Comparison of ENCODE assay signal across 8 mouse cellular contexts in genomic region chr5:30665968-30666367, GRCm38 (mm10). TPM values are rescaled to one million over a fixed set of nuclear protein-coding genes. Genes with fewer than 3 reads are reported as not detected.
DNase-seq lines count a peak whose midpoint lies in the region; ATAC-seq and TF ChIP-seq lines count a peak whose summit lies in the region.

No protein-coding gene starts in this region.

- H3K4me1 ChIP-seq in heart, embryonic 13.5 days: peaks cover 35% of the 10 kb centered on the region
- no peaks in the 10 kb centered on the region for H3K4me1 ChIP-seq in embryonic fibroblast, embryonic 13.5 days (ENCODE audit: control insufficient read depth, insufficient read depth, low read length)
- peaks cover 20% of the 10 kb centered on the region for H3K4me1 ChIP-seq in limb, embryonic 10.5 days

- no peak for DNase-seq in heart, postnatal 36 days
- DNase-seq in CD4-positive helper T cell, adult 2 months (ENCODE audit: low read depth, low spot score): peak; percentile 24
- DNase-seq in limb, embryonic 10.5 days (ENCODE audit: low spot score): no peak
- peak; percentile 35 for DNase-seq in splenic B cell, adult 2 months (ENCODE audit: low read depth, low spot score)
- no peak for DNase-seq in adrenal gland, postnatal 14 days
- no peak for DNase-seq in kidney, postnatal 14 days

- H3K4me3 ChIP-seq in heart, embryonic 13.5 days: peak overlapping the region; percentile 87
- H3K4me3 ChIP-seq in embryonic fibroblast, embryonic 13.5 days (ENCODE audit: insufficient read depth, low read length): peak overlapping the region; percentile 45; the same call in 1 of the 2 replicates
- H3K4me3 ChIP-seq in limb, embryonic 10.5 days: peak overlapping the region; percentile 87

- no peaks in the 10 kb centered on the region for H3K9me3 ChIP-seq in heart, embryonic 13.5 days
- H3K9me3 ChIP-seq in limb, embryonic 10.5 days (replicated peaks): no peaks in the 10 kb centered on the region

- peaks cover 25% of the 10 kb centered on the region for H3K36me3 ChIP-seq in heart, embryonic 13.5 days
- H3K36me3 ChIP-seq in limb, embryonic 10.5 days: peaks cover 33% of the 10 kb centered on the region
- H3K36me3 ChIP-seq in splenic B cell, adult 2 months (ENCODE audit: control insufficient read depth, insufficient read depth, low read length, poor library complexity, severe bottlenecking): no peaks in the 10 kb centered on the region

- ATAC-seq in heart, embryonic 13.5 days (ENCODE audit: extremely low read depth, insufficient number of reproducible peaks, low FRiP score, low TSS enrichment): no peak

- H3K27ac ChIP-seq in heart, embryonic 13.5 days (replicated peaks): peak overlapping the region; percentile 96
- peak overlapping the region; percentile 81 for H3K27ac ChIP-seq in embryonic fibroblast, embryonic 13.5 days (ENCODE audit: insufficient read depth, low read length)
- H3K27ac ChIP-seq in limb, embryonic 10.5 days: peak overlapping the region; percentile 97

- H3K9ac ChIP-seq in heart, embryonic 13.5 days: peak overlapping the region; percentile 83

- 49% methylated on average over 6 of the region's 6 CpGs for WGBS in heart, embryonic 13.5 days
- WGBS in limb, embryonic 10.5 days: 73% methylated on average over 6 of the region's 6 CpGs

- H3K4me2 ChIP-seq in heart, embryonic 13.5 days: peak overlapping the region; percentile 74

- TF ChIP-seq POLR2A in embryonic fibroblast, embryonic 13.5 days (IDR thresholded peaks at IDR 0.05; ENCODE audit: low read depth, low read length): no peak

- intact Hi-C loops in heart, postnatal 36 days (cut with DNase I): loop anchor here (2.0 kb wide), 1 partner anchor 15 kb away; no protein-coding TSS in a partner anchor

- TF ChIP-seq CTCF in embryonic fibroblast, embryonic 13.5 days (IDR thresholded peaks at IDR 0.05; ENCODE audit: borderline replicate concordance, insufficient read depth, low read length): no peak

- H3K27me3 ChIP-seq in heart, embryonic 13.5 days (replicated peaks): no peaks in the 10 kb centered on the region
- H3K27me3 ChIP-seq in limb, embryonic 10.5 days (ENCODE audit: low read depth, poor library complexity, severe bottlenecking): no peaks in the 10 kb centered on the region
- H3K27me3 ChIP-seq in splenic B cell, adult 2 months (ENCODE audit: control insufficient read depth, insufficient read depth, low read length, poor library complexity, severe bottlenecking): no peaks in the 10 kb centered on the region

RNA-seq across cellular contexts. Expression of gene Cenpa, which starts 0.6 kb away (rescaled TPM):
- 259 TPM in 2 replicates for polyA plus RNA-seq in heart, embryonic 13.5 days (2015; fragmentation: Nextera tagmentation; extraction: Ambion mirVana)
- 10 to 100 TPM; 49.5 to 55.2 TPM for total RNA-seq in heart, postnatal 36 days (2021)
- 37.9 and 59.8 TPM in 2 replicates for polyA plus RNA-seq in embryonic fibroblast, embryonic 13.5 days (2011; ENCODE audit: insufficient read length, low read depth, missing spikeins)
- polyA plus RNA-seq in limb, embryonic 10.5 days (2016; fragmentation: Nextera tagmentation; extraction: Ambion mirVana): 508 and 523 TPM in 2 replicates
- 39.0 and 39.1 TPM in 2 replicates for total RNA-seq in adrenal gland, postnatal 14 days (2021)

RNA-seq across cellular contexts. Expression of gene Slc35f6, which starts 18.2 kb away (rescaled TPM):
- polyA plus RNA-seq in heart, embryonic 13.5 days (2015; fragmentation: Nextera tagmentation; extraction: Ambion mirVana): 21.9 and 22.6 TPM in 2 replicates
- 10 to 100 TPM; 50.0 to 53.3 TPM for total RNA-seq in heart, postnatal 36 days (2021)
- polyA plus RNA-seq in embryonic fibroblast, embryonic 13.5 days (2011; ENCODE audit: insufficient read length, low read depth, missing spikeins): 36.9 and 41.0 TPM in 2 replicates
- polyA plus RNA-seq in limb, embryonic 10.5 days (2016; fragmentation: Nextera tagmentation; extraction: Ambion mirVana): 20.9 and 22.3 TPM in 2 replicates
- 33.9 and 38.9 TPM in 2 replicates for total RNA-seq in adrenal gland, postnatal 14 days (2021)

RNA-seq across cellular contexts. Expression of gene Dpysl5, which starts 45.4 kb away (rescaled TPM):
- polyA plus RNA-seq in heart, embryonic 13.5 days (2015; fragmentation: Nextera tagmentation; extraction: Ambion mirVana): 2.4 and 3.8 TPM in 2 replicates
- under 1 TPM; 0.69 to 0.79 TPM for total RNA-seq in heart, postnatal 36 days (2021)
- polyA plus RNA-seq in embryonic fibroblast, embryonic 13.5 days (2011; ENCODE audit: insufficient read length, low read depth, missing spikeins): 0.13 TPM in 1 of 2 replicates, not detected in the other
- polyA plus RNA-seq in limb, embryonic 10.5 days (2016; fragmentation: Nextera tagmentation; extraction: Ambion mirVana): 4.3 and 4.9 TPM in 2 replicates
- total RNA-seq in adrenal gland, postnatal 14 days (2021): 1.4 and 4.5 TPM in 2 replicates

Comparison
In these comparisons a context has a peak if more than half of its experiments do, and no peak if none do; other contexts are left out.
1. DNase-seq: peak in CD4-positive helper T cell, adult 2 months (single experiment) and splenic B cell, adult 2 months (single experiment); none in heart, postnatal 36 days (0 of 2), limb, embryonic 10.5 days (single experiment), adrenal gland, postnatal 14 days (single experiment) and kidney, postnatal 14 days (single experiment).
2. Peak in every context shown above with its lines, with median percentiles within 50 percentile points of each other: H3K27ac ChIP-seq and H3K4me3 ChIP-seq.